Mouse (Mus musculus): Measurements from ENCODE around the gene Crabp1. TPM values are rescaled to one million over a fixed set of nuclear protein-coding genes. Genes with fewer than 3 reads are reported as not detected.

Gene Crabp1
- total RNA-seq, 2 experiments from 2014 or later, result 1.4 to 2.9 TPM

- Histone ChIP-seq H3K4me3 (no peak overlapping the region), H3K27ac (no peak overlapping the region)
- intact Hi-C loops (cut with DNase I), result no loop called here
- TF ChIP-seq CTCF (IDR thresholded peaks at IDR 0.05), result no peak
- DNase-seq (ENCODE audit: extremely low spot score in 1 of 2, low spot score in 2 of 2), result no peak
These were observed 14.7 kb downstream of the Crabp1 start for GRCm38 (mm10) chr9:54779280-54779679.

GRCm38 (mm10) chr9:54782504-54782903 lies 18.0 kb downstream of the Crabp1 start:
- Histone ChIP-seq H3K27ac (no peak overlapping the region), H3K4me3 (no peak overlapping the region)
- intact Hi-C loops (cut with DNase I), result no loop called here
- no peak for TF ChIP-seq CTCF (IDR thresholded peaks at IDR 0.05)
- no peak for DNase-seq (ENCODE audit: extremely low spot score in 1 of 2, low spot score in 2 of 2)

GRCm38 (mm10) chr9:54784003-54784402 lies 19.5 kb downstream of the Crabp1 start:
- no peak overlapping the region for H3K27ac ChIP-seq
- intact Hi-C loops (cut with DNase I), result no loop called here
- no peak for TF ChIP-seq CTCF (IDR thresholded peaks at IDR 0.05)

DNA sequence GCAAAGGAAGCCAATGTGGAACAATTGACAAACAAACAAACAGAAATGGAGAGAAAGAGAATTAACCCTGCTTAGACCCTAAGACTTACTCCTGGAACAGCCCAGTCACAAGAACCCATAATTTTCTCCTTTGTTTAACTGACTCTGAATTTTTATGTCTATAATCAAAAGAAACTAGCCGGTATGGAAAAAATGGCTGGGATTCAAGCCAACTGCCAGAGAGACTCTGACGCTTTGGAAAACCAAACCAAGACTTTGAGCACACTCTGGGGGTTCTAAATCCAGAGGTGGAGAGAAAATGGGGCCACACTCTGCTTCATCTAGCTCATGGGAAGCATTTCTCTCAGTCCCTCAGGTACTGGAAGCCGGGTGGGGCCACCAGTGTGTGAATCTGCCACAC lies 20.7 kb downstream of the Crabp1 start:
- intact Hi-C loops (cut with DNase I), result no loop called here
- no peak for TF ChIP-seq CTCF (IDR thresholded peaks at IDR 0.05)
- H3K4me3 ChIP-seq, result no peak overlapping the region
- H3K27ac ChIP-seq, result no peak overlapping the region
- no peak for DNase-seq (ENCODE audit: extremely low spot score in 1 of 2, low spot score in 2 of 2)

More at GRCm38 (mm10) chr9:54784003-54784402, 19.5 kb downstream of the Crabp1 start:
- no peak for DNase-seq (ENCODE audit: extremely low spot score in 1 of 2, low spot score in 2 of 2)
- no peak overlapping the region for H3K4me3 ChIP-seq

GRCm38 (mm10) chr9:54786083-54786482 lies 21.5 kb downstream of the Crabp1 start:
- no peak for TF ChIP-seq CTCF (IDR thresholded peaks at IDR 0.05)
- DNase-seq (ENCODE audit: extremely low spot score in 1 of 2, low spot score in 2 of 2), result no peak
- Histone ChIP-seq H3K4me3 (no peak overlapping the region), H3K27ac (no peak overlapping the region)
- intact Hi-C loops (cut with DNase I), result no loop called here

DNA sequence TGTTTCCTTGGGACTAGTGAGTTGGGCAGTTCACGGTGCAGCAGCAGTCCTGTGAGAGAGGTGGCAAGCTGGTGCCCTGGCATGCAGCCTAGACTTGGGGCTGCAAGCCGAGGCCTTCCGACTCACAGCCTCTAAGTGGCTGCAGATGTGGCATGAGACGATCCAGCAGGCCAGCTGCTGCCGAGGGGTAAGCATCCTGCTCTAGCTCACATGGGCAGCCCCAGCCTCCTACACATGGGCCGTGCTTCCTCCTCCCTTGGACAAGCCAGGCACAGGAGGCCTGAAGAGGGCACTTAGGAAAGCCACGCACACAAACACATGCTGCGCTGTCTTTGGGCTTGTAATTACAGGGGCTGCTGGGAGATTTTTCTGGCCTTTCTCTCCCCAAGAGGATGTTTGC lies 23.2 kb downstream of the Crabp1 start:
- no peak for TF ChIP-seq CTCF (IDR thresholded peaks at IDR 0.05)
- DNase-seq (ENCODE audit: extremely low spot score in 1 of 2, low spot score in 2 of 2), result no peak
- intact Hi-C loops (cut with DNase I), result no loop called here
- no peak overlapping the region for H3K4me3 ChIP-seq
- no peak overlapping the region for H3K27ac ChIP-seq

GRCm38 (mm10) chr9:54790271-54790670 lies 25.7 kb downstream of the Crabp1 start:
- H3K4me3 ChIP-seq, result no peak overlapping the region
- no peak for DNase-seq (ENCODE audit: extremely low spot score in 1 of 2, low spot score in 2 of 2)
- H3K27ac ChIP-seq, result no peak overlapping the region
- intact Hi-C loops (cut with DNase I), result no loop called here
- no peak for TF ChIP-seq CTCF (IDR thresholded peaks at IDR 0.05)

DNA sequence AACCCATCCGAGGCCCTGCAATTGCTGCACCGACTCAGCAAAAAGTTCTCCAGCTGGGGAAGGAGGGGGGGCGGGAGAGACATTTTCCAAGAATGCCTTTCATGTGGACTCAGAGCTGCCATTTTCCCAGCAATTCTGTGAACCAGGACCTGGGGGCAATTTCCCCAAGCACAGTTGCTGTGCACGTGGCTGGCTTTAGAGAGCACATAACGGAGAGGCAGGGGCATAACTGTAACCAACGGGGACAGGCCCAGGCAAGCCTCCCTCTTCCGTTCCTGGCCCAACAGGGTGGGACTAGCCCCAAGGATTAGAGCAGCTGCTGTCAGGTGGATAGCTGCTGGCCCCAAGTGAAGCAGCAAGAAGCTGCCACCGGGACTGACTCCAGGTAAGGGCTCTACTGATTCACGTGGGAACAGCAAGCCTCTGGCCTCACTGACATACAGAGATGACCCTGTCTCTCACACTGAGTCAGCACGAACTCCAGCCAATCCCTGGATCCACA lies 37.0 kb downstream of the Crabp1 start:
- intact Hi-C loops (cut with DNase I), result no loop called here
- H3K27ac ChIP-seq, result no peak overlapping the region
- H3K4me3 ChIP-seq, result no peak overlapping the region
- no peak for TF ChIP-seq CTCF (IDR thresholded peaks at IDR 0.05)
- DNase-seq (ENCODE audit: extremely low spot score in 1 of 2, low spot score in 2 of 2), result no peak

GRCm38 (mm10) chr9:54802749-54803679 lies 38.5 kb downstream of the Crabp1 start:
- Histone ChIP-seq H3K4me3 (no peak overlapping the region), H3K27ac (no peak overlapping the region)
- no peak for TF ChIP-seq CTCF (IDR thresholded peaks at IDR 0.05)
- DNase-seq (ENCODE audit: extremely low spot score in 1 of 2, low spot score in 2 of 2), result no peak
- intact Hi-C loops (cut with DNase I), result no loop called here

DNA sequence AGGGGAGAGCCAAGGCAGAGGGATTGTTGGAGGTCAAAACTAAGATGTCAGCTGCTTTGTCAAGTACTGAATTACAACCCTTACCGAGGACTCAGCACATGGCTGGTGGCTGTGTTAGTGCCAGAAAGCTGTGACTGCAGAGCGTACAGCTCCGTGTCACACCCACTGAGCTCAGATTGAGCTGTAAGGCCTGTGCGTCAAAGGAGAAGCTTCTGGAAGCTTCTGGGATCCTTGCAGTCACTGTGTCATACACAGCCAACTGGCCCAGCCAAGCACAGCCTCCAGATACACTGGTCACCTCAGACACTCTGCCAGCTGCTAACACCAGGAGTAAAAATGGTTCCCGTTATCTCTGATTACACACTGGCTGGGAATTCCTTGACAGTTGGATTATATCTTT lies 39.8 kb downstream of the Crabp1 start:
- no peak overlapping the region for H3K27ac ChIP-seq
- intact Hi-C loops (cut with DNase I), result no loop called here
- DNase-seq (ENCODE audit: extremely low spot score in 1 of 2, low spot score in 2 of 2), result no peak
- H3K4me3 ChIP-seq, result no peak overlapping the region
- no peak for TF ChIP-seq CTCF (IDR thresholded peaks at IDR 0.05)

- no peak overlapping the region for H3K27ac ChIP-seq
- intact Hi-C loops (cut with DNase I), result no loop called here
- TF ChIP-seq CTCF (IDR thresholded peaks at IDR 0.05), result no peak
- no peak overlapping the region for H3K4me3 ChIP-seq
- DNase-seq (ENCODE audit: extremely low spot score in 1 of 2, low spot score in 2 of 2), result no peak
These were observed 43.2 kb downstream of the Crabp1 start for GRCm38 (mm10) chr9:54807761-54808160.

DNA sequence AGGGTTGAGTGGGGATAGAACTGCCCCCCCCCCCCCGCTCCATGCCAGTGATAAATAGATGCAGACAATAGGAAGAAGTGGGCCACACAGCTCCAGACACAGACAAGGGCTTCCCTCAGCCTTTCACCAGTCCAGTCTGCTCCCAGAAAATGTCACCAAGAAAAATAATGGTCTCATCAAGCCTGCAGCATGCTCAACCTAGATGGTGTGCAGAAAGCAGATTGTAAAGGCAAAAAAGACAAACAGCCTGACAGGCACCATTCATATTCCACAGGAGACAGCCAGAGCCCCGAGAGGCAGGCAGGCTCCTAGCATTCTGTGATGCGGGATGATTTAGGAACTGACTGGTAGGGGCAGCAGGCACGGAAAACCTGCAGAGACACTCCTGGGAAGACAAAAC lies 45.4 kb downstream of the Crabp1 start:
- H3K27ac ChIP-seq, result no peak overlapping the region
- intact Hi-C loops (cut with DNase I), result loop anchor here (5.0 kb wide), 1 partner anchor 58 kb away; no protein-coding TSS in a partner anchor
- TF ChIP-seq CTCF (IDR thresholded peaks at IDR 0.05), result no peak
- H3K4me3 ChIP-seq, result no peak overlapping the region
- DNase-seq (ENCODE audit: extremely low spot score in 1 of 2, low spot score in 2 of 2), result no peak
